ENCODE assay signal across 31 mouse cellular contexts in the genomic region with DNA sequence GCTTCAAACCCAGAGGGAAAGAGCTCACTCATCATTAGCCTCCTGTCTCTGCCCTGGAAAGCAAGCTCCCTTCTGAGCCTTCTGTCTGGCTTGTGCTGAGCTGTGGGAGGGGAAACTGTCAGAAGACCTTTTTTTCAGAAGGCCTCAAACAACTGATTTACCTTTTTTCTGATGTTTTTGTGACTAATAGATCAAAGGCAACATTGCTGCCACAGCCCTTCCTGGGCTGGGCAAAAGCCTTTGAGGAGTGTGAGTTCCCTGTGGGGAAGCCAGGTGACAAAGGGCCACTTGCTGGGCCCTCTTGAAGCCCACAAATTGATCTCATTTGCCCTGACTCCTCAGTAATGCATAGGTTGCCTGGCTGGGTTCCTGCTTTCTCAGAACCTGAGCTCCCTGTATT. TPM values are rescaled to one million over a fixed set of nuclear protein-coding genes. Genes with fewer than 3 reads are reported as not detected.
"Had no signal": no experiment of that assay in that cellular context is flagged by ENCODE, and none has a peak within 500 bp of the region (broad histone marks: within the 10 kb centered on the region; RNA-seq: fewer than 3 reads in every experiment).

No protein-coding gene starts in this region.

RNA-seq across cellular contexts. Expression of gene Smok2a, which starts 12.5 kb away (rescaled TPM):
- polyA plus RNA-seq: limb, embryonic 10.5 days; limb, embryonic 11.5 days; limb, embryonic 12.5 days; limb, embryonic 13.5 days; limb, embryonic 14.5 days; limb, embryonic 15.5 days; liver, adult 2 months; liver, embryonic 11.5 days; liver, embryonic 12.5 days; liver, embryonic 13.5 days; liver, embryonic 14.5 days; liver, embryonic 15.5 days; liver, embryonic 16.5 days; liver, postnatal 0 days; lung, adult 2 months; lung, embryonic 14.5 days; lung, embryonic 15.5 days; lung, embryonic 16.5 days; lung, postnatal 0 days; macrophage; midbrain, embryonic 10.5 days; midbrain, embryonic 11.5 days; midbrain, embryonic 12.5 days; midbrain, embryonic 13.5 days; midbrain, embryonic 14.5 days; midbrain, embryonic 15.5 days; midbrain, embryonic 16.5 days; midbrain, postnatal 0 days; myocyte; neural tube, embryonic 11.5 days; neural tube, embryonic 12.5 days had no signal

RNA-seq across cellular contexts. Expression of gene Smok2b, which starts 21.6 kb away (rescaled TPM):
- polyA plus RNA-seq: limb, embryonic 10.5 days; limb, embryonic 11.5 days; limb, embryonic 12.5 days; limb, embryonic 13.5 days; limb, embryonic 14.5 days; limb, embryonic 15.5 days; liver, adult 2 months; liver, embryonic 11.5 days; liver, embryonic 12.5 days; liver, embryonic 13.5 days; liver, embryonic 14.5 days; liver, embryonic 15.5 days; liver, embryonic 16.5 days; liver, postnatal 0 days; lung, adult 2 months; lung, embryonic 14.5 days; lung, embryonic 15.5 days; lung, embryonic 16.5 days; lung, postnatal 0 days; macrophage; midbrain, embryonic 10.5 days; midbrain, embryonic 11.5 days; midbrain, embryonic 12.5 days; midbrain, embryonic 13.5 days; midbrain, embryonic 14.5 days; midbrain, embryonic 15.5 days; midbrain, embryonic 16.5 days; midbrain, postnatal 0 days; myocyte; neural tube, embryonic 11.5 days; neural tube, embryonic 12.5 days had no signal
